Mouse (Mus musculus) heart, embryonic 16.5 days (tissue): Measurements from ENCODE around the gene Ankrd13a. TPM values are rescaled to one million over a fixed set of nuclear protein-coding genes. Genes with fewer than 3 reads are reported as not detected.
"Not testable (repeated sequence)": the region's sequence is repeated elsewhere in the genome, so short reads cannot be mapped to it uniquely, and the experiment has no call there.

ENCODE experiments used
- ATAC-seq: fragments of 200-750 bp; cut with Nextera tagmentation; replicated peaks from 2 replicates; pipeline ENCODE4 v1.8.0; 2017; ENCODE audit warnings: moderate number of reproducible peaks; ENCODE audit not compliant: insufficient read depth, low FRiP score; ENCODE audit errors: extremely low read depth
- H3K27ac ChIP-seq: fragments of 300-500 bp; sonication (generic); 2 replicates; pipeline ENCODE4 v1.5.1; 2014; ENCODE audit warnings: mild to moderate bottlenecking, low read length, control low read depth, moderate library complexity
- H3K27me3 ChIP-seq: fragments of 300-500 bp; sonication (generic); 2 replicates; pipeline ENCODE4 v1.6.1; 2014; ENCODE audit warnings: low read length, mixed read lengths; ENCODE audit not compliant: control insufficient read depth, insufficient read depth
- H3K36me3 ChIP-seq: fragments of 300-500 bp; sonication (generic); 2 replicates; pipeline ENCODE4 v1.6.1; 2014; ENCODE audit not compliant: control insufficient read depth, insufficient read depth
- H3K4me1 ChIP-seq: fragments of 300-500 bp; sonication (generic); 2 replicates; pipeline ENCODE4 v1.6.1; 2014; ENCODE audit warnings: low read length, mixed read lengths; ENCODE audit not compliant: control insufficient read depth, insufficient read depth
- H3K4me2 ChIP-seq: fragments of 300-500 bp; sonication (generic); 2 replicates; pipeline ENCODE4 v1.6.1; 2014; ENCODE audit warnings: low read depth, mild to moderate bottlenecking, control low read depth, low read length
- H3K4me3 ChIP-seq: fragments of 300-500 bp; sonication (generic); 2 replicates; pipeline ENCODE4 v1.5.1; 2014; ENCODE audit warnings: mild to moderate bottlenecking, control low read depth, low read length
- H3K9ac ChIP-seq: fragments of 300-500 bp; sonication (generic); 2 replicates; pipeline ENCODE4 v1.6.1; 2014; ENCODE audit warnings: low read length, control low read depth
- H3K9me3 ChIP-seq: fragments of 300-500 bp; sonication (generic); replicated peaks from 2 replicates; pipeline ENCODE4 v1.6.1; 2016; ENCODE audit warnings: low read length; ENCODE audit not compliant: control insufficient read depth
- WGBS: fragments of 180-500 bp; shearing (Covaris S2); extraction: QIAGEN DNeasy Blood & Tissue Kit; methylation state at CpG from one replicate; pipeline ENCODE4 v1.1.7; 2014; 5-methylcytosine and 5-hydroxymethylcytosine counted together
- microRNA-seq: library from miRNA; unstranded; fragments of <30 nt; microRNA quantifications from one replicate; pipeline ENCODE4, GENCODE M21; 2017
- polyA plus RNA-seq: library from polyadenylated mRNA; unstranded; fragments of >200 nt; fragmentation: Nextera tagmentation; extraction: Ambion mirVana; gene quantifications from 2 replicates; pipeline ENCODE4 v1.2.1, GENCODE M21; 2015

The Ankrd13a gene
- polyA plus RNA-seq, 1 experiment from 2014 or later, result 28.4 TPM

DNA sequence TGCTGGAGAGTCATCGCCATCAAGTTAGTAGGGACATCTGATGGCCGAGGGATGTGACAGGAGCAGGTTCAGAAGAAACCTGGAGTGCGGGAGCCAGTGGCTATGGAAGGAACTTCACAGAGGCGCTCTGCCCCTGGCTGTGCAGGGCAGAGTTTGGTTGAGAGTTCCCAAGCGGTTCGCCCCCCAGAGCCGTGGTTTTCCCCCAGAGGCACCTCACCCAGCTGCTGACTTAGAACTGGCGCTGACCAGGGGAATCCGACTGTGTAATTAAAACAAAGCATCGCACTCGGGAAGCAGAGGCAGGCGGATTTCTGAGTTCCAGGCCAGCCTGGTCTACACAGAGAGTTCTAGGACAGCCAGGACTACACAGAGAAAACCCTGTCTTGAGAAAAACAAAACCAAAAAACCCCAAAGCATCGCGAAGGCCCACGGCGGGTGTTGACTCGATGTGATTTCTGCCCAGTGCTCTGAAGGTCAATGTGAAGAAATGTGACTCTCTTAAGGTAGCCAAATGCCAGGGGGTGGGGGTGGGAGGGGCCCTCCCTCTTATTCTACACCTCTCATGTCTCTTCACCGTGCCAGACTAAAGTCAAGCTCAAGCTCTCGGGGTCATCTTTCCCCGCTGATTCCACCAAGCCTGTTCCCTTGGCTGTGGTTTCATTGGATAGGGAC lies 77.2 kb downstream of the Ankrd13a start:
- WGBS, result 84% methylated on average over 20 of the region's 20 CpGs
- Histone ChIP-seq H3K4me2 (no peak overlapping the region), H3K4me3 (no peak overlapping the region), H3K27ac (no peak overlapping the region), H3K27me3 (no peaks in the 10 kb centered on the region; the same call in 1 of the 2 replicates), H3K4me1 (no peaks in the 10 kb centered on the region), H3K9me3 (no peaks in the 10 kb centered on the region), H3K9ac (no peak overlapping the region), H3K36me3 (no peaks in the 10 kb centered on the region)
- ATAC-seq, result no peak

DNA sequence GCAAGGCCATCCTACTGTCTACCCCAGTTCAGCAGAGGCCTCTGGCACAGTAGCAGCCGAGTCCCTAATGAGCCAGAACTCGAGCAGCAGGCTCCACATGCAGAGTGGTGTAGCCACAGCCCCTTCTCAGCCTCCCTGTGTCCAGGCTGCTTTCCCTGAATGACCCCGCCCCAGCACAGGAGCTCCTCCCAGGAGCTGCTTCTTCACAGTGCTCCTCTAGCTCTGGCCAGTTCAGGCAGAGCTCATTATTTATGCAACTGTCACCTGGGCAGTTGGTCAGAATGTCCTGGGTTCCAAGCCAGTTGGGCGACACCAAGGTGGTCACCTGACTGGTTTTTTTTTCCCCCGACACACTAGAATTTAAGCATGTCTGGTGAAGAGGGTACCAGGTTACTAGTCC lies 78.9 kb downstream of the Ankrd13a start, which contains the start of gene 4930519G04Rik:
TSS of gene 4930519G04Rik (plus strand) at position 301 of the 400 bp plus-strand sequence.
- WGBS, result 82% methylated on average over 3 of the region's 5 CpGs
- H3K4me1 ChIP-seq, H3K27ac ChIP-seq, H3K4me2 ChIP-seq, H3K36me3 ChIP-seq, H3K9me3 ChIP-seq, H3K9ac ChIP-seq, H3K4me3 ChIP-seq, H3K27me3 ChIP-seq, ATAC-seq: not testable (repeated sequence)

Small RNA genes within 50 kb of the gene (microRNA-seq; reads per million reads assigned to microRNA genes)
- 10.6 reads per million, percentile 27 among the genes with 10 or more reads in this experiment for gene Mir6240

Other genes starting within 250 kb of the Ankrd13a start
- gene Fam222a, start 206.7 kb upstream of the Ankrd13a start, polyA plus RNA-seq, result 0.83 and 0.84 TPM in 2 replicates
- 1.1 and 1.3 TPM in 2 replicates for gene Trpv4, start 116.3 kb upstream of the Ankrd13a start, polyA plus RNA-seq
- gene Gltp, start 83.7 kb upstream of the Ankrd13a start, polyA plus RNA-seq, result 58.8 and 69.2 TPM in 2 replicates
- 8.4 and 9.6 TPM in 2 replicates for gene Tchp, start 66.9 kb upstream of the Ankrd13a start, polyA plus RNA-seq
- gene Git2, start 840 bp downstream of the Ankrd13a start, polyA plus RNA-seq, result 38.6 and 46.6 TPM in 2 replicates
- gene 1500011B03Rik, start 48.8 kb downstream of the Ankrd13a start, polyA plus RNA-seq, result 41.8 and 48.5 TPM in 2 replicates
- not detected in 2 replicates for gene 4930519G04Rik, start 79.0 kb downstream of the Ankrd13a start, polyA plus RNA-seq
- not detected in 2 replicates for gene Gm9936, start 84.0 kb downstream of the Ankrd13a start, polyA plus RNA-seq
- 15.4 and 26.9 TPM in 2 replicates for gene Oasl2, start 122.3 kb downstream of the Ankrd13a start, polyA plus RNA-seq
- 0.89 and 1.4 TPM in 2 replicates for gene Oasl1, start 148.6 kb downstream of the Ankrd13a start, polyA plus RNA-seq
- 32.6 and 37.1 TPM in 2 replicates for gene 2210016L21Rik, start 167.5 kb downstream of the Ankrd13a start, polyA plus RNA-seq
- 0.22 and 0.46 TPM in 2 replicates for gene Hnf1a, start 196.4 kb downstream of the Ankrd13a start, polyA plus RNA-seq
- 6.8 and 7.3 TPM in 2 replicates for gene Sppl3, start 236.5 kb downstream of the Ankrd13a start, polyA plus RNA-seq